Mouse (Mus musculus) G1E-ER4 (cell line): ENCODE measurements around the gene Ankib1. TPM values are rescaled to one million over a fixed set of nuclear protein-coding genes. Genes with fewer than 3 reads are reported as not detected.

ENCODE experiments used
- GATA1 ChIP-seq: IDR thresholded peaks from one replicate; pipeline ENCODE4 v1.8.0; 2012; ENCODE audit warnings: low read length, inconsistent platforms
- polyA plus RNA-seq: library from polyadenylated mRNA; stranded (reverse); fragments of >175 nt; gene quantifications from 2 replicates; pipeline ENCODE4 v1.2.3, GENCODE M21; 2012

Gene Ankib1
- 14.1 and 15.3 TPM in 2 replicates for polyA plus RNA-seq

DNA sequence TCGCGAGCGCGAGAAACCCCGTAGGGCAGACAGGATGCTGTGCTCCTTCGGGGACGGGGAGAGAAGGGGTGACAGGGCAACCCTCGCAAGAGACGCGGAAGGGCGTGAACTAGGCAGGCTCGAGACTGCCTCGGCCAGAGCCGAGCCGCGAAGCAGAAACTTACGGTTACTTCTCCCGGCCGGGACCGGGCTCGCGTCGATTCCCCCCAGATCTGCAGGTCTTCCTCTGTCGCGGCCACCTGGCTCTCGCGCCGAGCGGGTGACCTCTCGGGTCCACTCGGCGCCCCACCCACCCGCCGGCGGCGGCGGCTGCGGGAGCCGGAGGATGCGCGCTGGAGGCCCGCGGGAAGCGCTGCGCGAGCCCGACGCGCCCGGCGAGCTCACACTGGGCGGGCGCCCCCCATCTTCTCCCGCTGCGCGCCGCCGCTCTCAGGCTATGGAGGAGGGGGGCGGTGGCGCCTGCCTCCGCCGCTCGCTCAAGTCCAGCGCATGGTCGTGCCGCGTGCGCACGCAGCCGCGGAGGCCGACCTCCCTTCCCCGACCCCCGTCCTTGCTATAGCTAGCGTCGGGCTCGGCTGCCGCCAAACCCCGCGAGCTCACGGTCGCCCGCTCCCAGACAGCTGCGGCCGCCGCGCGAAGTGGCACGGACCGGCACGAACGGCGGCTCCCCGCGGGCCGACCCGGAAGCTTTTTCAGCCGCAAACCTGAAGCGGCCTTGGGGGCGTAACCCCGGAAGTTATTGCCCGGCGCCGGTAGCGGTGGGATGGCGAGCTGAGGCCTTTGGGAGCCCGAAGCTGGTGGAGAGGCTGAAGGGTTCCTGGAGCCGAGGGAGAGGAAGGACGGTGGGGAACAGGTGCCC lies at the start of gene Ankib1, which contains the start of gene Krit1:
Gene Ankib1, minus strand, starts transcription at position 493 of the 859 bp plus-strand sequence.
Gene Krit1, plus strand, starts transcription at position 752 of the 859 bp plus-strand sequence.
- TF ChIP-seq GATA1 = no peak

DNA sequence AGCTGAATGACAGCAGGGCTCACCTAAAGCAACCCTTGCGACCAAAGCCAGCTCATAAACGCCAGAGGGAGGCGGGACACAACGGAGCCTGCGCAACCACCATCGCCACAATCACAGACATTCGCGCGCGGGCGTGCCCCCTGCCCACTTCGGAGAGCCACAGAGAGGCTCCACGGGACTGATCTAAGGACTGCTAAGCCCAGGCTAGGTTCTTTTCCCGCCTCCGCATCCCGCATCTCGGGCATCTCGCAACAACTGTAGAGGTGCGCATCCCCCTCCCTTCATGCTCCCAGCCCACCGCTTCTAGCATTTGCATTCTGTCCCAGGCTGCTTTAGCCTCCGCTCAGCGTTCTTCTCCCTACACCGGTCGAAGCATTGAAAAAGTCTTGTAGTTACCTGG lies 42.3 kb upstream of the Ankib1 start, which contains the start of gene Lrrd1:
Gene Lrrd1, plus strand, starts transcription at position 148 of the 400 bp plus-strand sequence.
- TF ChIP-seq GATA1 = no peak

DNA sequence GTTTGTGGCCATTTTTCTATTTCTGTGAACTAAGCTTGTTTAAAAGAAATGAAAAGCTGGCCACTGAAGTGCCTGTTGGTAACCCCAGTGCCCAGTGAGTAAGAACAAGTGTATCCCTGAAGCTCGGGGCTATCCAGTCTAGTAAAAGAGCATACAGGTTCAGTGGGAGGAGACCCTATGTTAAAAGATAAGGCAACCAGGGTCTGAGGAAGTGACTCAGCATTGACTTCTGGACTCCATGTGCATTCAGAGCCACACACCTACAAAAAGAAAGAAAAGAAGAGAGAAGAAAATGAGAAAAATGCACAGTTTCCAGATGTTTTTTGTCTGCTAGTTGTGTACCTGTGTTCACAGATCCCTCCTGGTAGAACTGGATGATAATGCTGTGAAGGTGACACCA lies 31.4 kb upstream of the Ankib1 start:
- TF ChIP-seq GATA1 = no peak

DNA sequence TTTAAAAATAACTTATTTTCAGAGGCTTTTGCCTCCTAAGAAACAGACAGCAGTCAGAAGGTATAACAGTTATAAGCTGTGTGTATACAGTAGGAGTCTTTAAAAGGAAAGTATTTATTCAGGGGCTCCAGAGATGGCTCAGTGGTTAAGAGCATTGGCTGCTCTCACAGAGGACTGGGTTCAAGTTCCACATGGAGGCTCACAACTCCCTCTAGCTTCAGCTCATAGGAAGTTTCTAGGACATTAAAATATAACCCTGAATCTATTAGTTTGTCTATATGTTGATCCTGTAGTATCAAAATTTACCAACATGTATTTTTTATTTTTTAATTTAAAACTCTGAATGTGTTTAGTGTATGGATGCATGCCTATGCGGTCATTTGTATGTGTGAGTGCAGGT lies 5.7 kb upstream of the Ankib1 start:
- no peak for TF ChIP-seq GATA1

DNA sequence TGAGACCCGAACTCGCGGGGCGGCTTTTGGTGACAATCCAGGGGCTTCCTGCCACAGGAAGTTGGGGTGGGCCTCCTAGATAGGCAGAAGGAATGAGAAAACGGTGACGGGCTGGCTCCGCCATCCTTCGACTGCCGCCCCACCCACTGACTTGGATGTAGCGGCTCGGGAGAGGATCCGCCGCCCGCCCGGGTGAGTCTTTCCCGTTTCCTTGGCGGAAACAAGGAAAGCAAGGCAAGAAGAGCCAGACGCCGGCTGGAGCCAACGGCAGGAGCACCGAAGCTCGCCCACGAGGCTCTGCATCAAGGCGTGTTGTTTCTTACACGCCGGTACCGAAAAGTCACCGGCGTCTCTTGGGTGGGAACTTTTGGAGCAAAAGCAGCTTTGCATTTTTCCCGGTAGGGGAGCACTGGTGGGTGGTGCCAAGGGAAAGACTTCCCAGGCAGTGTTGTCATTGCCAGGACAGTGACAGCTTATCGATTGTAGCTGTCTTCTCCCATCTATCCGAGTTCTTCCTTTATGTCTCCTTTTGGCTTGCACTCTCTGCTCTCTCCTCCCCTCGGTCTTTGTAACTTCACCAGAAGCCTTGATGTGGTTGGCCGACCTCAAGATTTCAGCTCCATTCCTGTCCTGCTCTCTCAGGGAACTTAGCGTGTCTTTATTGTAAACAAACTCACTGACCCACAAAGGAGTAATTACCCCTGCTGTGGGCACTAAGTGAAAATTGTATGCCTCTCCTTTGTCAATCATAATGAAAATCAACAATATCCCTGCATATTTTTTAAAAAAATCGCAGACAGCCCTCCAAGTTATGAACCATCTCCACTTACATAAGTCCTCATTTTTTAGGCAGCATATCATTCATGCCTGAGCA lies 804 bp upstream of the Ankib1 start:
- no peak for TF ChIP-seq GATA1

DNA sequence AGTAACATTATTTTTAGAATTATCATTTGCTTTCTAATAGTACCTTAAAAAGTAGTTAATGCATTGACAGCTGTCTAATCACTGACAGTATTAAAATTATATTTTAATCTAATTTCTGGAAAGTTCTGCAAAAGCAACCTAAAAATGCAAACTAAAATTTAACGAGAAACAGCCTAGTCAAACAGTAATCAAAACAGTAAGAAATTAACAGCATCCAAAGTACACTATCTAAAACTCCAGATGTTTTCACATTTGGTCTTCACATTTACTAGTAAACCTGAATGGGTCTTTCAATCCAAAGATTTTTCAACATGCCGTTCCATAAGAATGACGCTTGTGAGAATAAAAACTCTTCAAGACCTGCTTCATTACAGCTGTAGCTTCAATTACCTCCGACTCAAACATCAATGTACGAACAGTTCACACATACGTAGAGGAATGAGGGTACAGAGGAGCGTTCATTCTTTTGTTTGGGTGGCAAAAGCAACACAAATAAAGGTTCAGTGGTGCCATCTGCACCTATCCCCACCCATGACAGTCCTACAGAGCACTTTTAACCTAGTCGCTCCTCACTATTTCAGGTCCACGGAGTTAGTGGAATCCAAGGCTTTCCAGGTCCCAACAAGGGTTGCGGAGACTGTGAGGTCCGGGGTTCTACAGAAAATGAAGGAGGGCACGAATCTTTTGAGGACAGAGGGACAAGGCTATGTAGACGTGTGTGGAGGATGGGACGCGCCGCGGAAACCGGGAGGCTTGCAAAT lies 873 bp downstream of the Ankib1 start:
- TF ChIP-seq GATA1 = no peak

DNA sequence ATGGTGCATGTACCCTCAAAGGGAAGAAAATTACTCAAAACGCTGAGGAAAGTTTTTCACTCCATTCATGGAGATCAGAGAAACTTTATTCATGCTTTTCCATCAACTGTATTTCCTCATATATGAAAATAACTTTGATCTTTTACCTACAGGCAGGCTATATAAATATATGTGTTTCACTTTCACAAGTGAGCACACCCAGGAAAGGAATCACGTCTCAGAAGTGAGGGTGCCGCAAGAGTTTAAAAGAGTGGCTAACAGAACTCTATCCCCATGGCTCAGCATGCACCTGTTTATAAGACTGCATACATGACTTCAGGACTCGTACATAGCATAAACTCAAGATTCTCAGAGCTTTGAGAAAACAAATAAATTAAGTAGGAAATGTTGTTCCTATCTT lies 1.8 kb downstream of the Ankib1 start:
- no peak for TF ChIP-seq GATA1

DNA sequence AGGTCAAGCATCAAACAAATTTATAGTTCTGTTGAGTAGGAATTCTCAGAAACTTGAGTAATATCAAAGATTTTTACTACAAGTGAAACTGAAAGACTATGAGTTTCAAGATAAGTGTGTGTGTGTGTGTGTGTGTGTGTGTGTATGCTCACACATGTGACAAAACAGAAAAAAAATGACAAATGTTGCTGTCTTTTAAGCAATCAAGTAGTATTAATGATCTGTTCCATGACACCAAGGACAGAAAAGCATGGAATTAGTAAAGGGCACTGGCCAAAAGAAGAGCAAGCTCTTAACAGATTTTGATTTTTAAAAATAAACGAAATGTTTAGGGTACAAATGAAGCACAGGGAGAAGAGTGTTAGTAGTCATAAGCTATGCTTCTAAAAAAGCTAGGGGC lies 2.7 kb downstream of the Ankib1 start:
- no peak for TF ChIP-seq GATA1

DNA sequence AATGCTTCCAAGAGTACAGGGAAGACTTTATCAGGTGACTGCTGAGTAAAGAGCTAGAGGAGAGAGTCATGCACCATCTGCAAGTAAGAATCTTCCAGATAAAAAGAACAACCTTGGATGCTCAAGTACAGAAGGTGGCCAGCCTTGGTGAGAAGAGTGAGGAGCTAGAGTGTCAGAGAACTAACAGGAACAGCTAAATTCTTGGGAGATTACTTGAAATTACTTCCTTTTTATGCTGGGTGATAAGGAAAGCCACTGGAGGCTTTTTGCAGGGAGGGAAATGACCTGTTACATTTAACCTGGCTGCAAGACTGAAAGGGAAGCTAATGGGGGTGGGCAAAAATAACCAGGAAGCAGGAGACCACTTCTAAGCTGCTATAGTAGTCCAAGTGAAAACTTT lies 11.7 kb downstream of the Ankib1 start:
- TF ChIP-seq GATA1 = no peak

DNA sequence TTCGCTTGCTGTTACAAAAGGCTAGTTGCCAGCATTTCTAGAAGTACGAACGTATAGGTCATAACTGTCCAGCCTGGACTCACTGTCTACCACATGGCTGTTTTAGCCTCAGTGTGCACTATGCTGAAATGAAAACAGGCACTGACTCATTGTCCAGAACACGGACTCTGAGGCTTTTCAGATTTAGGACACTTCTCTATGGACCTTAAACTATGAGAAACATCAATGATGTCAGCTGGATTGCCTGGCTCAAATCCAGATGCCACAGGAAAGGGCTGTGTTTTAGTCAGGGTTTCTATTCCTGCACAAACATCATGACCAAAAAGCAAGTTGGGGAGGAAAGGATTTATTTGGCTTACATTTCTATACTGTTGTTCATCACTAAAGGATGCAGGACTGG lies 15.2 kb downstream of the Ankib1 start:
- no peak for TF ChIP-seq GATA1

DNA sequence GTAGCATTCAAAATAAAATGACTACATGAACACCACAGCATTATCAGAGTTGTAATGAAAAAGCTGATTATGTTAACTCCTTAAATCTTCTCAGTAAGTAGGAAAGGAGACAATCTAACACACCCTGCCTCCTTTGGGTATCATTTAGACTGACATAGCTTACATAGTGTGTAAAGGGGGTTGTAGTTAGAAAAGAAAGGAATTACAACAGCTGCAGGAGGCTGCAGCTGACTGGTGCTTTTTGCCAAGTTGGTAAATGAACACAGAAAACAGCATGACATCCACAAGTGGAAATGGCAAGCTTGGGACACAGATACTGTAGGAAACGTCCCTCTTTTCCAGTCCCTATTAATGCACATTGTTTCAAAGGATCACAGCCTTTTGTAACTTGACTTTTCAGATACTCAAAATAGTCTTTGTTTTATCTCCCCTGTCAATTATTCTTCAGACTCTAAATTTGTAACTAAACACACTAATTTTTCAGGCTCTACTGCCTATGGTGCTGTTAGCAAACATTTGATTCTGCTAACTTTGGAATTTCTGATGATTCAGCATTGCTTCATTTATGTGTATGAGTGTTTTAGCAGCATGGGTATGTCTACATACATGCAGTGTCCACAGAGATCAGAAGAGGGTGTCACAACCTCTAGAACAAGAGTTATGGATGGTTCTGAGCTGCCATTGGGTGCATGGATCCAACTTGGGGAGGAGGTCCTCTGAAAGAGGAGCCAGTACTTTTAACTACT lies 17.8 kb downstream of the Ankib1 start:
- TF ChIP-seq GATA1 = no peak

DNA sequence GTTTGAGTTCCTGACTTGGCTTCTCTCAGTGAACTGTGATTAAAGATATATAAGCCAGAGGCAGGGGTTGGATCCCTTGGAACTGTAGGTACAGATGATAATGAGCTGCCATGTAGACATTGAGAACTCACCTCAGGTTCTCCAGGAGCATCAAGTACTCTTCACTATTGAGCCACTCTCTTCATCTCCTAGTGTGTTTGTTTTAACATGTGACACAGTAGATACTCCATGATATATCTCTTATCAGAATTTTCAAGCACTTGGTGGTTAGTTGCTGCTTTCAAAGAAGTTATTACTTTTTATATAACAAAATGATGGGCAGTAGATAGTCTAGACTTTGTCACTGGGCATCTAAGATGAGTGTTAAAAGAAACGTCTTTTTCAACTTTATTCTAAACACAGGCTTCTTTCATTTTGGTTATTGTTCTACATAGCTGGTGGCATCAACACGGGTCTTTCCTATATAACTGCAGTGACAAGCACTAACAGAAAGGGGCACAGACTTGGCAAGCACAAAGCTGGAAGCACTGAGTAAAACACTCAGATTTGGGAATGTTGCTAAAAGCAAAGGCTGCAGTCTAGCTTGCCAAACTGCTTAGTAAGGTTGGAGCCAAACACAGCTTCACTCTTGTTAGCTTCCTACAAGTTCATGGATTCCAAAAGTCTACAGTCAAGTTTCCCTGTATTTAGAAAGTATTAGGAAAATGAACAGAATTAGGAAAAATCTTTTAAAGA lies 18.6 kb downstream of the Ankib1 start:
- TF ChIP-seq GATA1 = no peak

DNA sequence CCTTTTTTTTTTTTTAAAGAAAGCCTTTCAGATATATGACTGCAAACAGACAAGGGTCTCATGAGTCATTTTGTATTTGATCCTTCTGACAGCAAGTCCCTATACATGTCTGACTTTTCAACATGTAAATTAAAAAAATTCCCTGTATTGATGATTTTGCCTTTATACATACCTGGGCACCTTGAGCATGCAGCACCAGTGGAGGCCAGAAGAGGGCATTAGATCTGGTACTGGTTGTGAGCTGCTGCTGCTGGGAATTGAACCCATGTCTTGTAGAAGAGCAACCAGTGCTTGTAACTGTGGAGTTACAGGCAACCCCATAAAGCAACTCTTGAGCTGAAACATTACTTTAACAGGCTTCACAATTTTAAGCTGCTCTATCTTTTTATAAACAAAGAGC lies 20.1 kb downstream of the Ankib1 start:
- no peak for TF ChIP-seq GATA1

DNA sequence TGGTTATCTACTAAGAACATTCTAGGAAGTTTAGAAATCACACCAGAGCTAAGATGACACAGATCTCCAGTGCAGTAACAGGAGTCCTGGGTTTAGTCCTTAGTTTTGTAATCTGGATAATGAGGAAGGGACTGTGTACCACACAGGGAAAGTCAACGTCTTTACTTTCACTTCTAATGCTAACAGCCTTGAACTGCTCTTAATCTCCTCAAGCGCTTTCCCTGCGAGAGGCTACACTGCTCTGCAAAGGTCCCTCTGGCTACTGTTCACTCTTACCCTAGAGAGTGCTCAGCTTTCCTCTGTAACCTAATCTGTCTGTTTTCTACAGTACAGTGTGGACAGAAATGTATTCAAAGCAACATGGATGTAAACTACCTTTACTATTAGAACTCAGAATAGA lies 30.7 kb downstream of the Ankib1 start:
- TF ChIP-seq GATA1 = no peak
